In genomic region chr10:69939966-69940365, GRCm38 (mm10) we compare ENCODE assay signal across 20 mouse cellular contexts.
DNase-seq lines count a peak whose midpoint lies in the region; TF ChIP-seq lines count a peak whose summit lies in the region.
"Had no signal": no experiment of that assay in that cellular context is flagged by ENCODE, and none has a peak within 500 bp of the region (broad histone marks: within the 10 kb centered on the region; RNA-seq: fewer than 3 reads in every experiment).

No protein-coding gene starts in this region.

- TF ChIP-seq CTCF in gastrocnemius, adult 2 months (IDR thresholded peaks at IDR 0.05): no peak

- peak overlapping the region; percentile 90 for H3K27ac ChIP-seq in gastrocnemius, adult 2 months
- H3K27ac ChIP-seq: embryonic facial prominence, embryonic 10.5 days; embryonic facial prominence, embryonic 12.5 days; forebrain, embryonic 13.5 days; forebrain, embryonic 15.5 days had no signal

- H3K4me3 ChIP-seq in gastrocnemius, adult 2 months: no peak overlapping the region
- H3K4me3 ChIP-seq: embryonic facial prominence, embryonic 10.5 days; embryonic facial prominence, embryonic 12.5 days; forebrain, embryonic 13.5 days; forebrain, embryonic 15.5 days had no signal

- intact Hi-C loops in gastrocnemius, adult 2 months (cut with DNase I): no loop called here

- no peak for DNase-seq in gastrocnemius, adult 2 months
- DNase-seq in gastrocnemius, postnatal 10 days: no peak
- DNase-seq in A20 (ENCODE audit: low read depth, low spot score): peak; percentile 26
- peak; percentile 26 for DNase-seq in MEL-GATA-1-ER (ENCODE audit: extremely low read depth, low read depth)
- peak; percentile 67 for DNase-seq in ZHBTc4 (ENCODE audit: low read depth, low spot score)
- DNase-seq in B cell, adult 2 months: no peak
- no peak for DNase-seq in left cerebral cortex, adult 8-10 months (ENCODE audit: low spot score in 2 of 2)
- no peak for DNase-seq in lung, adult 18-20 months
- DNase-seq: adrenal gland, adult 8-10 months; adrenal gland, postnatal 36 days; cerebellum, adult 11-12 months; cerebellum, adult 2 months; cerebellum, adult 9-10 months; cerebellum, postnatal 10 days; cerebellum, postnatal 25 days; forebrain, postnatal 0 days had no signal

Comparison
In these comparisons a context has a peak if more than half of its experiments do, and no peak if none do; other contexts are left out.
1. DNase-seq: peak in A20 (single experiment), MEL-GATA-1-ER (single experiment) and ZHBTc4 (single experiment); none in gastrocnemius, adult 2 months (single experiment), gastrocnemius, postnatal 10 days (single experiment), B cell, adult 2 months (0 of 2), left cerebral cortex, adult 8-10 months (0 of 2) and lung, adult 18-20 months (0 of 2).